Mouse (Mus musculus): Measurements from ENCODE around the gene Slc6a20a.

Slc6a20a gene

DNA sequence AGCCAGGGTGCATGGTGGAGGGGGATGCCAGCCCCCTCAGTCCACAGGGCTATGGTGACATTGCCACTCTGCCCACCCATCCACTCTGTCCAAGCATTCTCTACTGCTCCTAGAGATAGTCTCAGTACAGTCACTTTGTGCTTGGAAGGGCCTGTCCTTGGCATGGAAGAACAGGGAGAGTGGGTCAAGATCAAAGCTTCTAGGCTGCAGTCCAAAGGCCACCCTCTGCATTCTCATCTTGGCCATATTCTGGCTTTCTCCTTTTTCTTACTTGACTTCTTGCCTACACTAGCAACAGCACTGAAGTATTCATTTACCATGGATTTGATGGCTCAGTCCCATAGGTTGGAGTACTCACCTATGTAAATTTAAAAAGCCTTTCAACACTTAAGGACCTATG is 40.5 kb downstream of the Slc6a20a start:
- no peak for DNase-seq (ENCODE audit: low read depth, low spot score)

DNA sequence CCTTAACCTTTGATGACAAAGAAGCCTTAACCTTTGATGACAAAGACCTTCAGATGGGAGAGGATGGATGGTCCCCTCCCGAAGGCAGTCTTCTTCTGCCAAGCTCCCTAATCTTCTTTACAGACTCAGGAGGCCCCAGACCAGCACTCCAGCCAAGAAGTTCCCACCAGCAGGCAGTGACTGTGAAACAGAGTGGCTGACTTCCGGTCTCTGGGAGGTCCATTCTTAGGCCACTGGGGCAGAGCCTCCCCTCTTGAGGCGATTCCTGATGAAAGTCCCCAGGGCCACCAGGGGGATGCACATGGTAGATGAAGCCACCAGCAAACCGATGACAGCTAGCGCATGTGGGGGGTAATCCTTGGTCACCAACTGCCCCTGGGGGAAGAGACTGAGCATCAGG is 41.9 kb downstream of the Slc6a20a start:
- DNase-seq (ENCODE audit: low read depth, low spot score): no peak

DNA sequence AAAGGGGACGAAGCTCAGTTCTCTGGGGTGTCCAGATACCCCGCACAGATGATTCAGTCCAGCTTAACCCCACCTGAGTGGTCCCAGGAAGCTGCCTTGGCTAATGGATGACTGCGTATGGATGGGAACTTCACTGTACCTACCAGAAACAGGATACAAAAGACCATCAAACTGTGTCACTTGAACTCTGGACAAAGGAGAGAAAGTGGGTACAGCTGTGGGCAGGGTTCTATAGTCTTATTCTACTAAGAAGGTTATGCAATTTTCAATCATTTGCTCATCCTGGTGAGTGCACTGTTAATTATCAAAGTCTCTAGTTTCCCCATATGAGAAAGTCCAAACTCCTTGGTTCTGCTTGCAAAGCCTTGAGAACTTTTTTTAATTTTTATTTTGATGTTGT is 45.7 kb downstream of the Slc6a20a start:
- DNase-seq (ENCODE audit: low read depth, low spot score): no peak

DNA sequence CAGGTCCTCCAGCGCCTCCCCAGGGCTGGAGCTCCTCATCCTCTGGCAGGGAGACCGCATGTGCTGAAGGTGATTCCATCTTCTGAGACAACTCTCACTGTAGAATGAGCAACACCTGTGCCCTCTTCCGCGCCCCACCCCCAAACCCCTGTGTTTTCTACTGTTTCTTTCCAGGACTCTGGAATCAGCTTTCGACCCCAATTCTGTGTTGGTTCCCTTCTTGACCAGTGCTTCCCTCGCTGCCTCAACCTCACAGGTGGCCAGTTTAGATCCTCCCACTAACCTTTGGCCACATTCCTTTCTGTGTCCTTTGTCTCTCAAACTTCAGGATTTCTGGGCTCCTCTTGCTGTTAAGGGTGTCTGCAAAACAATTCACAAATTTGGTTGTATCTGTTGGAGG is 46.4 kb downstream of the Slc6a20a start, which contains the start of gene Slc6a20b:
Slc6a20b (minus strand) TSS at position 285 of the 400 bp plus-strand sequence.
- no peak for DNase-seq (ENCODE audit: low read depth, low spot score)

DNA sequence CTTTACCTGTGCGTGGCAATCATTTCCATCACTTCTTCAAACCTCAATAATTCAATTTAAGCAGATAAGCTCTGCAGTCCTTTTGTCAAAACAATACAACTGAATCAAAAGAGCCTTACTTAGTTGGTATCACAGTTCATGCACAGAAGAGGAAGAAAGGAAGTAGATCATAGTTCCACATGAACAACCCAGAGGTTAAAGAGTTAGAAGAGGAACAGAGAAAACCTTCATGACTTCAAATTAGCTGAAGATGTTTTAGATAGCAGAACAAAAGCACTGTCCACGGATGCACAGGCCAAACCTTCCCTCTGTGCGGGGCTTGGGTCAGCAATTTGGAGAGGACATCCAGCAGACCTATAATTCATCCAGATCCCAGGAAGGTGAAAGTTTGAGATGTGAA is 47.0 kb downstream of the Slc6a20a start:
- no peak for DNase-seq (ENCODE audit: low read depth, low spot score)

DNA sequence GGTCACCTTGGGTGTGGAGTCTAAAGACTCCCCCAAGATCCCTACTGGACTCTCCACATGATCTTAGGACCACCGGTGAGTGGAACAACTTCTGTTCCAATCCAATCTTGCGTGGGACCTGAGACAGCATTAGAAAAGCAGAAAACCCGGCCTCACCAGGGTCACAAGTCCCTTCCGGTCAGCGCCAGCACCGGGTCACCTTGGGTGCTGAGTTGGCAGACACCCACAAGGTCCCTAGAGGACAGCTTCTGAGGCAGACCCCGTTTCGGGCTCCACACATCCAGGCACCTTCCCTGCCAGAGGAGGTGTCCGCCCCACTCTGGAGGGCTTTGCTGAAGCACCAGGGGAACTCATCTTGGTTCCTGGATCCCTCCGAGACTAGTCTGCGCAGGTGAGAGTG is 52.9 kb downstream of the Slc6a20a start:
- DNase-seq (ENCODE audit: low read depth, low spot score): no peak

DNA sequence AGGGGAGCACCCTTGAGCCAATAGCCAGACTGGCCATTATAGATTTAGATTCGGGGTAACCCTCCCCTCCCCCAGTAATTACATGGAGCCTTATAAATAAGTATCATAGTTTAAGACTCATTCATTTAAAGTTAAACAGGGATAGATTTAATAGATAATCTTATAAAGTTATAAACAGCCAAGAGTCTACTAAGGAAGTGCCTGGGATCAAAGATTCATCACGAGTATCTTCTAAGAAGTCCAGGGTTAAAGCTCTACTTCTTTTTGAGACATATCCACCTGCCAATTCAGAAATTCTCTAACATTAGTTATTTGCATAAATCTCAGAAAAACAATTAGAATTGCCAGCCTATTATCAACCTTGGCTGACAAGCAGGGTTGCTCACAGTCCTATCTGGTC is 53.9 kb downstream of the Slc6a20a start:
- no peak for DNase-seq (ENCODE audit: low read depth, low spot score)

DNA sequence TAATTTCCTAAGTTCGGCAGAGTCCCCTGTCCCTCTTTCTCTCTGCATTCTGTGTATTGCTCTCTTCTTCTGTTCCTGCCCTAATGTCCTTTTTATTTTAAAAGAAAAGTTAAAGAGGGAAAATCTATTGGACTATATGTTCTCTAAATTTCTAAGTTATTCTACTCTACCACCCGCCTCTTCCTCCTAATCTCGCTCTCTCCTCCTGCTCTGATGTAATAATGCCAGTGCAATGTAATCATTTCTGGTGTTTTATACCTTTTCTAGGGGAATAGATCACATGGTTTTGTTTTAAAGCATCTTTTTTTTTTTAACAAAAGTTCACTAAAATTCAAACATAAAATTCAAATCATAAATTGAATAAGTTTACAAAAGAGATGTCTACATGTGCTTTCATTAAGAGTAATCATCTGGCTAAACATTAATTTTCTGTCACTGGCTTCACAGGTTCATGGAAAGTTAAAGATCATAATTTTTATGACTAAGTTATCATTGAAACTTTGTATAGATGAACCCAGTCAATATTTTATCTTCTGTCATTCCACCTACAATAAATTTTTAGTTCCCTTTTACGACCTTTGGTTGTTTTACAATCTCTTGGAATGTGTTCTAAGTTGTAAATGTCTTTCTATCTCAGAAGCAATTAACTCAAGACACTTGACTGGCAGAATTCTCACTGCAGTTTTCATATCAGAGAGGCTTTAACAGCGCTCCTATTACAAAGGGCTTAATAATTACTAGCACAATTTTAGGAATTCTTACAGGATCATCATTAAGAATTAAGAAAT is 58.2 kb downstream of the Slc6a20a start:
- no peak for DNase-seq (ENCODE audit: low read depth, low spot score)

DNA sequence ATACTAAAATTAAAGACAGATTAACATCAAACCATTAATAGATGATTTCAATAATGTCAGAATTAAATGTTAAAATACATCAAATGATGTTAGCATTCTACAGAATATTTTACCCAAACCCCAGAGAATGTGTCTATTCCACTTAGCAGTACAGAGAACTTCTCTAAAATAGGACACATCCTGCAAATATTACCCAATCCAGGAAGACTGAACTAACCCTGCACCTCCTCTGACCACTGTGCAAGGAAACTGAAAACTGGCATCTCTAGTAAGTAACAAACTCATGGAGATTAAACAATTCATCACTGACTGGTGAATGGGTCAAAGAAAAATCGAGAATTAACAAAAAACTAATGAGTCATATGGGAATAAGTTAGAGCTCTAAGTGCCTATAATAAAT is 77.2 kb downstream of the Slc6a20a start:
- no peak for DNase-seq (ENCODE audit: low read depth, low spot score)

DNA sequence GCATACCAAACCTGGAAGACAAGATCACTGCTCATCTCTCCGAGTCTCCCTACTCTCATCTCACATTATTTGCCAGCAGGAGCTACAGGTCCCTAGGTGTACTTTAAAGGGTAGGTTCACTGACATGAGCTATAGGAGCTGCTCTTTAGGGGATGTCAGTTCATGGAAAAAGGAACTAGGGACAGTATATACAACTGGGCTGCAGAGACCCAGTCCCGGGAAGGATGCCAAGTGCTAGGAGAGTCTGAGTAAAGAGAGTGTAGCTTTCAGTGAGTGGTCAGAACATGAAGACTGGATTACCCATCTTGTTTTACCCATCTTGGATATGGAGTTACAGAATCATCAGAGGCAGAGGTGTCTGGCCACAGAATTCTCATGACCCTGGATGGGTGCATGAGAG is 81.3 kb downstream of the Slc6a20a start:
- DNase-seq (ENCODE audit: low read depth, low spot score): no peak

DNA sequence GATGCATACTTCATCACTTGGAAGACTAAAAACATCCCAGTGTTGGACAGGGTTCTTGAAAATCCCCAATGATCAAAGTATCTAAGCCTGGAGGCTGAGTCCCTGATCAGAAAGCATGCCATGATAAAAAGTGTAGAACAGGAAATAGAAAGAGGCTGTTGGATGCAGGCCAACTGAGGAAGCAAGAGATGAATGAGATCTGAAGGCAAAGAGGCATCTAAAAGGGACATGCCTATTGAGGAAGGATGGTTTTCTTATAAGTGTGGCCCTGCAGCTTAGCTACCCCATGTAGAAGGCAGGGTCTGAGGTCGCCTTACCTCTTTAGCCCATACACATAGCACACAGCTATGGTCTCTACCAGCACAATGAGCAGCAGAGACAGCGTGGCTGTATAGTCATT is 81.8 kb downstream of the Slc6a20a start:
- no peak for DNase-seq (ENCODE audit: low read depth, low spot score)

DNA sequence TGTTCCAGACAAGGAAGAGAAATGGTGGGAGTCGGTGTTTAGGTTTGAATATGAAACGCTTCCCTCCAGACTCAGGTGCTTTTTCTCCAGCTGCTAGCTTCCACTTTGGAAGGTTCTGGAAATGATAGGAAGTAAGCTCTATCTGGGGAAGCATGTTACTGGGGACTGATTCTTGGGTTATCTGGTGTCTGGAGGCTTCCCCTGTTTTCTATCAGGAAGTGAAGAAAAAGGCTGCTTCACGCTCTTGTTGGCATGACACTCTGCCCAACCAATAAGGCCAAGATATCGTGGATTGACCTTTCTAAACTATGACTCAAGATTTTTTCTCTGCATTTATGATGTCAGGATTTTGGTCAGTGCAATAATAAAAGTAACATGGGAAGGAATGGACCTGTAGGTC is 83.5 kb downstream of the Slc6a20a start:
- no peak for DNase-seq (ENCODE audit: low read depth, low spot score)

DNA sequence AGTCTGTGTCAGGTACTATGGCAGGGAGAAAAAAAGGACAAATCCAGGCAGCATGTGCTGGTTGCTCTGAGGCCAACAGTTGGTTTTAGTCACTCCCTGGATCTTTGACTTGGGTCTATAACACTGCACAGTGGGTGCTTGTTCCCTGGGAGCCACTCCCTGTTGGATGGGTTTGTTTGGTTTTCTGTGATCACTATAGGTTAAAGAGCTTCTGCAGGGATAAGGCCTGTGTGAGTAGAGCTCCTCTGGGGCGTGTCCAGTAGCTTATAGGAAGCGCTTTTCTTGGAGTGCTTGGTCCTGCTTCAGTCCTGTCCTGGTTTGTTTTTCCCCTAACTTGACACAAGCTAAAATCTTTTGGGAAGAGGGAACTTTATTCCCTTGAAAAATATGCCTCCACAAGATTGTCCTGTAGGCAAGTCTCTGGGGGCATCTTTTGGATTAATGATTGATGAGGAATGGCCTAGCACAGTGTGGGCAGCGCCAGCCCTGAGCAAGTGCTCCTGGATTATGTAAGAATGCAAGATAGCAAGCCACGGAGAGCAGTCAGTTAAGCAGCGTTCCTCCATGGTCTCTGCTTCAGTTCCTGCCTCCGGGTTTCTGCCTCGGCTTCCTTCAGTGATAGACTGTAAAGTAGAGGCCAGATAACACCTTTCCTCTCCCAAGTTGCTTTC is 89.3 kb downstream of the Slc6a20a start:
- peak; percentile 9 for DNase-seq (ENCODE audit: low read depth, low spot score)
